Mouse (Mus musculus): ENCODE measurements around the gene Pik3cb.

The Pik3cb gene

DNA sequence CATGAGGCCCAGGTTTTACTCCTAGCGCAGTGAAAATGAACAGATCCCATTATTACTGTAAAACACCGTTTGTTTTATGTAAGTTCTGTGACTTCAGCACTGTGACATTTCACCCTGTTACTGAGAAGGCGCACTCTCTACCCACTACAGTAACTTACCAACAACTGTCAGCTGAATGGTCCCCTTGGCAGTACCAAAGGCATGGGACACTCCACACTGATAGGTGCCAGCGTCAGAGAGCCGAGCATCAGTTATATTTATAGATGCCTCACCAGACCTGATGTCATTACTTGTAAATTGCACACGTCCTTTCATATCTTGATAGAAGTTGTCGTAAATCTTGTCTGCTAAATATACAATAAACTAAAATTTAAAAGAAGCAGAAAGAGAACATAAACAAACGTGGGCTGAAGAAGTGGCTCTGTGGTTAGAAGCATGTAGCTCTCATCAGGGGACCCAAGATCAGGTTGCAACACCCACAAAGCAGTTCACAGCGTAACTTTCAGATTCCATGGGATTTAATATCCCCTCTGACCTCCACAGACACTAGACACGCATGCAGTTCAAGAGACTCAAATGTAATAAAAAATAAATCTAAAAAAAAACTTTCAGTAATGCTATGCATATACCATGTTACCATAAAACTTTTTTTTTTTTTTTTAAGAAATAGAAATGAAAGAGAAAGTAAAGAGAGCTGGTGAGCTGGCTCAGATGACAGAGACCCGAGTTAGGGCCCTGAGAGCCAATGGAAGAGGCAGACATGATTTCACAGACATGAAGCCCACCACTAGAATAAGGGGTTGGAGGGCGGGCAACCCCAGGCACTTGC, 131.1 kb downstream of the Pik3cb start:
- DNase-seq (ENCODE audit: low spot score in 2 of 2): no peak

GRCm38 (mm10) chr9:99001326-99001725, 139.1 kb downstream of the Pik3cb start:
- DNase-seq (ENCODE audit: low spot score in 2 of 2): no peak

- DNase-seq (ENCODE audit: low spot score in 2 of 2): no peak
These were observed 140.5 kb downstream of the Pik3cb start for GRCm38 (mm10) chr9:98999881-99000339.

GRCm38 (mm10) chr9:98994103-98994502, 146.3 kb downstream of the Pik3cb start:
- DNase-seq (ENCODE audit: low spot score in 2 of 2): no peak

GRCm38 (mm10) chr9:98987131-98987530, 153.3 kb downstream of the Pik3cb start:
- no peak for DNase-seq (ENCODE audit: low spot score in 2 of 2)

All from urinary bladder, postnatal 4 days (tissue).